Mouse (Mus musculus) midbrain, embryonic 13.5 days (tissue): ENCODE data around the gene Gpr85. TPM values are rescaled to one million over a fixed set of nuclear protein-coding genes. Genes with fewer than 3 reads are reported as not detected.
"Not testable (repeated sequence)": the region's sequence is repeated elsewhere in the genome, so short reads cannot be mapped to it uniquely, and the experiment has no call there.

ENCODE experiments used
- ATAC-seq: fragments of 200-750 bp; cut with Nextera tagmentation; 2 replicates; pipeline ENCODE4 v1.8.0; 2017; ENCODE audit warnings: mild to moderate bottlenecking, moderate TSS enrichment, moderate library complexity
- H3K27ac ChIP-seq: fragments of 300-500 bp; sonication (generic); 2 replicates; pipeline ENCODE4 v1.5.1; 2015; ENCODE audit warnings: inconsistent platforms, mild to moderate bottlenecking, moderate library complexity
- H3K27me3 ChIP-seq: fragments of 300-500 bp; sonication (generic); 2 replicates; pipeline ENCODE4 v1.6.1; 2015; ENCODE audit warnings: mild to moderate bottlenecking, inconsistent platforms
- H3K36me3 ChIP-seq: fragments of 300-500 bp; sonication (generic); 2 replicates; pipeline ENCODE4 v1.6.1; 2015; ENCODE audit warnings: mild to moderate bottlenecking, inconsistent platforms
- H3K4me1 ChIP-seq: fragments of 300-500 bp; sonication (generic); replicated peaks from 2 replicates; pipeline ENCODE4 v1.6.1; 2015; ENCODE audit warnings: inconsistent platforms
- H3K4me2 ChIP-seq: fragments of 300-500 bp; sonication (generic); replicated peaks from 2 replicates; pipeline ENCODE4 v1.6.1; 2015; ENCODE audit warnings: moderate library complexity, mild to moderate bottlenecking, inconsistent platforms
- H3K4me3 ChIP-seq: fragments of 300-500 bp; sonication (generic); replicated peaks from 2 replicates; pipeline ENCODE4 v1.5.1; 2015; ENCODE audit warnings: mild to moderate bottlenecking, inconsistent platforms
- H3K9ac ChIP-seq: fragments of 300-500 bp; sonication (generic); replicated peaks from 2 replicates; pipeline ENCODE4 v1.6.1; 2015; ENCODE audit warnings: mild to moderate bottlenecking, inconsistent platforms
- H3K9me3 ChIP-seq: fragments of 300-500 bp; sonication (generic); 2 replicates; pipeline ENCODE4 v1.6.1; 2016; ENCODE audit warnings: mild to moderate bottlenecking, inconsistent platforms
- WGBS: fragments of 180-500 bp; shearing (Covaris S2); methylation state at CpG from one replicate; pipeline ENCODE4 v1.1.7; 2015; 5-methylcytosine and 5-hydroxymethylcytosine counted together
- polyA plus RNA-seq: library from polyadenylated mRNA; unstranded; fragments of >200 nt; fragmentation: Nextera tagmentation; extraction: Ambion mirVana; gene quantifications from 2 replicates; pipeline ENCODE4 v1.2.1, GENCODE M21; 2015

Gpr85 gene
- polyA plus RNA-seq, 1 experiment from 2014 or later = 79.9 TPM

DNA sequence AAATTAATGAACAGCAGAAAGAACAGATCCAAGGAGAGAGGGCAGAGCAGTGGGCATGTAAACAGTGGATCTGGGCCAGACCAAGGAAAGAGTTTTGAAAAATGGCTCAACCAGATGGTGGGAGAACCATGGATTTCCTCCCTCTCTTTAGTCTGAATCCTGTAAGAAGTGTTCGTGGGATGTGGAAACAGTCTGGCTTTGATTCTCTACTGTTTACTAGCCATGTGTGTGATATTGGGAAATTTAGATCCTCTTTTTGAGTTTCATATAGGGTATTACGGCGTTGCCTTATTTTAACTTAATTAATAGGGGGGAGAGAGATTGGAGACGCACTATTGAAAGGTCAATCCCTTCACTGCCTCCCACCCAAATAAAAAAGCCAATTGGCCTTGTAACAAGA is 13.5 kb upstream of the Gpr85 start:
- no peak overlapping the region for H3K4me2 ChIP-seq
- H3K27me3 ChIP-seq = no peaks in the 10 kb centered on the region
- H3K27ac ChIP-seq = no peak overlapping the region
- no peaks in the 10 kb centered on the region for H3K9me3 ChIP-seq
- H3K36me3 ChIP-seq = no peaks in the 10 kb centered on the region
- H3K9ac ChIP-seq = no peak overlapping the region
- no peak for ATAC-seq
- H3K4me3 ChIP-seq = no peak overlapping the region
- WGBS = 79% methylated on average over 4 of the region's 4 CpGs
- H3K4me1 ChIP-seq = no peaks in the 10 kb centered on the region

DNA sequence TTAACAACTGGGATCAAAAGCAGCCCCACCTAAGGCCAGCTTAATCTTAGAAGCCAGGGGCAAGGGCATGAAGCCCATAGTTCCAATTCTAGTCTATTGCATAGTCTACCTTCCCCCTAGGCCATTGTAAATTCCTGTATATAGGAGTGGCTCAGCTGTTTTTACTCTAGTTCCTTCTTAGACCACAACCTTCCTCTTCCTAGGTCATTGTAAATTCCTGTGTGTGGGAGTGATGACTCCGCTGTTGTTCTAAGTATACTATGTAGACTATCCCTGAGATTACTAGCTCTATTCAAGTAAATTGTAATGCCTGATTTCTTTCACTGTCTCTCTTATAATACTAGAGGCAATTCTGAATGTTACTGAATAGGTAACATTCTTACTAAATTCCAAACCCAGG is 6.3 kb upstream of the Gpr85 start:
- not testable (repeated sequence) for H3K9me3 ChIP-seq, H3K4me2 ChIP-seq, H3K9ac ChIP-seq, H3K27me3 ChIP-seq, H3K27ac ChIP-seq, H3K4me3 ChIP-seq, H3K36me3 ChIP-seq, H3K4me1 ChIP-seq, ATAC-seq
- WGBS = 100% methylated on average over 1 of the region's 1 CpGs

- peak overlapping the region; percentile 66 for H3K4me3 ChIP-seq
- H3K36me3 ChIP-seq = no peaks in the 10 kb centered on the region
- peak overlapping the region; percentile 65 for H3K4me2 ChIP-seq
- H3K4me1 ChIP-seq = peaks cover 27% of the 10 kb centered on the region
- H3K27me3 ChIP-seq = no peaks in the 10 kb centered on the region
- ATAC-seq = peak; percentile 93
- peak overlapping the region; percentile 93 for H3K9ac ChIP-seq
- under 1% methylated on average over 41 of the region's 41 CpGs for WGBS
- H3K27ac ChIP-seq = peak overlapping the region; percentile 99
- no peaks in the 10 kb centered on the region for H3K9me3 ChIP-seq
These were observed 931 bp downstream of the Gpr85 start for GRCm38 (mm10) chr6:13838677-13839344.

DNA sequence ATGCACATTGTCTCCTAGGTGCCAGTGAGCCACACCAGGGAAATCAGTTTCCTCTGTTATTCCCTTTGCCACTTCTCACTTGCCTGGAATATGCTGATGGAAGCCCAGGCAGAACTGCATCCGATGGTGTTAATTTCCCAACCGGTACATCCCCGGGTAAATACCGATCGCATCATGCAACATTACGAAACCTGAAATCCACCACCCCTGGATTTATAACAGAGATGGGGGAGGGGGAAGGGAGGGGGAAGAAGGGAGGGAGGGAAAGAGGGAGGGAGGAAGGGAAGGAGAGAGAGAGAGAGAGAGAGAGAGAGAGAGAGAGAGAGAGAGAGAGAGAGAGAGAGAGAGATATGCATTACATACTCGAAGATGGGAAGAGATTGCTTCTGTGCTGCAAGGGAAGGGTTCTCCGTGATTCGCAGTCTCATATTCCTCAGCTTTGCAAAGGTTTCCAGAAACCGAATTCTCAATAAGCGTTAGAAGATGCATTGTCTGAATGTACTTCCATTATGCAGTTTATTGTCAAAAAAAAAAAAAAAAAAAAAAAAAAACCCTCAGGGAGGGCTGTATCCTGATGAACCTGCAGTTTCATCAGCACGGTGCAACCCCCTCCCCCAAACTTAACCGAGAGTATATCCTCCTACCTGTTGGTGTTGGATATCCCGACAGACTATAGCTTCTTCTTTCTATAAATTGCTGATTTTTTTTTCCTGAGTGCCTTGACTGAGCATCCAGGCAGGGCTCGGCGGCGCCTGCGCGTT is 1.6 kb downstream of the Gpr85 start:
- no peaks in the 10 kb centered on the region for H3K36me3 ChIP-seq
- peak overlapping the region; percentile 66 for H3K4me3 ChIP-seq
- peak overlapping the region; percentile 93 for H3K9ac ChIP-seq
- H3K27me3 ChIP-seq = no peaks in the 10 kb centered on the region
- H3K4me2 ChIP-seq = peak overlapping the region; percentile 65
- peaks cover 33% of the 10 kb centered on the region for H3K4me1 ChIP-seq
- peak; percentile 38 for ATAC-seq
- under 1% methylated on average over 19 of the region's 19 CpGs for WGBS
- peak overlapping the region; percentile 99 for H3K27ac ChIP-seq
- H3K9me3 ChIP-seq = no peaks in the 10 kb centered on the region

- Histone ChIP-seq H3K4me2 (peak overlapping the region; percentile 65), H3K27ac (peak overlapping the region; percentile 99), H3K9ac (peak overlapping the region; percentile 93), H3K4me1 (peaks cover 42% of the 10 kb centered on the region), H3K4me3 (peak overlapping the region; percentile 66), H3K9me3 (no peaks in the 10 kb centered on the region), H3K36me3 (no peaks in the 10 kb centered on the region), H3K27me3 (no peaks in the 10 kb centered on the region)
- WGBS = 72% methylated on average over 3 of the region's 3 CpGs
- no peak for ATAC-seq
These were observed 2.7 kb downstream of the Gpr85 start for GRCm38 (mm10) chr6:13836967-13837570.

- Histone ChIP-seq H3K36me3 (no peaks in the 10 kb centered on the region), H3K4me3 (peak overlapping the region; percentile 66), H3K9me3 (no peaks in the 10 kb centered on the region), H3K27me3 (no peaks in the 10 kb centered on the region), H3K4me2 (peak overlapping the region; percentile 65), H3K9ac (peak overlapping the region; percentile 93), H3K27ac (peak overlapping the region; percentile 99), H3K4me1 (peaks cover 47% of the 10 kb centered on the region)
- 42% methylated on average over 17 of the region's 17 CpGs for WGBS
- ATAC-seq = peak; percentile 59
These were observed 3.7 kb downstream of the Gpr85 start for GRCm38 (mm10) chr6:13835720-13836665.

- Histone ChIP-seq H3K4me3 (no peak overlapping the region; the same call in 1 of the 2 replicates), H3K27me3 (no peaks in the 10 kb centered on the region), H3K9me3 (no peaks in the 10 kb centered on the region), H3K4me1 (peaks cover 47% of the 10 kb centered on the region), H3K4me2 (no peak overlapping the region), H3K9ac (no peak overlapping the region), H3K27ac (no peak overlapping the region), H3K36me3 (no peaks in the 10 kb centered on the region)
- 57% methylated on average over 2 of the region's 2 CpGs for WGBS
- no peak for ATAC-seq
These were observed 7.0 kb downstream of the Gpr85 start for GRCm38 (mm10) chr6:13832770-13833169.

GRCm38 (mm10) chr6:13828877-13829276 is 10.9 kb downstream of the Gpr85 start:
- WGBS = 68% methylated on average over 1 of the region's 1 CpGs
- no peaks in the 10 kb centered on the region for H3K9me3 ChIP-seq
- no peak overlapping the region for H3K27ac ChIP-seq
- no peak overlapping the region for H3K4me2 ChIP-seq
- H3K4me1 ChIP-seq = peaks cover 20% of the 10 kb centered on the region
- no peak overlapping the region for H3K4me3 ChIP-seq
- no peak for ATAC-seq
- no peaks in the 10 kb centered on the region for H3K27me3 ChIP-seq
- no peak overlapping the region for H3K9ac ChIP-seq
- no peaks in the 10 kb centered on the region for H3K36me3 ChIP-seq

DNA sequence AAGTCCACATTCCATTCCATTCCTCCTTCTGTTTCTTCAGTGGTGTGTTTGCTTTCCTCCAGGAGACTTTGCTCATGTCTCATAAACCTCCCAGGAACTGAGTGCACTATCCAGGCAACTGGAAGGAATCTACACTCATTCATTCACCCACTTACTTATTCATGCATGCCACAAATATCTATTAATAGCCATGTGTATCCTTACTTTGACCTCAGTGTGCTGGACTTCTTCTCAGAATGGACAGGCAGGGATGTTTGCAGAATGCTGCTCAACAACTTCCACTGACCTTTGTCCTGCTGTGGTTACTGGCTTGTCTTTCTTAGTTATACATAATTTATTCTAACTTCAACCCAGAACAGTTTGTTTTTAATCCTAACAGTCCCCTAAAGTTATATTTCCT is 23.1 kb downstream of the Gpr85 start:
- no peak for ATAC-seq
- H3K4me1 ChIP-seq = no peaks in the 10 kb centered on the region

DNA sequence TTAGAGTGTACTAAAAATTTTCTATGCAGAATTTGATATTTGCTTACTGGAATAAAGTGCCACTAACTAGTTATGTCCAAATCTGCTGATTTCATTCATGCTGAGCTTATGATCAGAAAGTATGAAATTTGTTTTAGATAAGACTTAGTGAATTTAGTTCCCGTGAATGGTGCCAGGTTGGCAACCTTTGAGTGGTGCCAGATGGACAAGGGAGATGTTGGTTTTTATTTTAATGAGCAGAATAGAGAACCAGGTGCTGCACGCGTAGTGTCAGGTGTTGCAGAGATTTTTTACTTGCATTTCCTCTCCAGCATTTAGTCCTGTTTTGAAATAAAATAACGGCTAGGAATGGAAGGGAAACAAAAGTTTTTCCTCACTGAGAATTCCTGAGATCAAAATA is 27.6 kb downstream of the Gpr85 start:
- H3K4me2 ChIP-seq = no peak overlapping the region
- H3K9ac ChIP-seq = no peak overlapping the region
- no peak overlapping the region for H3K4me3 ChIP-seq
- H3K27me3 ChIP-seq = no peaks in the 10 kb centered on the region
- H3K4me1 ChIP-seq = no peaks in the 10 kb centered on the region
- H3K36me3 ChIP-seq = no peaks in the 10 kb centered on the region
- WGBS = 93% methylated on average over 4 of the region's 4 CpGs
- no peak overlapping the region for H3K27ac ChIP-seq
- H3K9me3 ChIP-seq = no peaks in the 10 kb centered on the region
- no peak for ATAC-seq

More for the DNA sequence above, 23.1 kb downstream of the Gpr85 start:
- Histone ChIP-seq H3K4me3 (no peak overlapping the region), H3K9me3 (no peaks in the 10 kb centered on the region), H3K36me3 (no peaks in the 10 kb centered on the region), H3K27me3 (no peaks in the 10 kb centered on the region), H3K9ac (no peak overlapping the region), H3K27ac (no peak overlapping the region), H3K4me2 (no peak overlapping the region)

GRCm38 (mm10) chr6:13800071-13800470 is 39.7 kb downstream of the Gpr85 start:
- H3K9me3 ChIP-seq = no peaks in the 10 kb centered on the region
- H3K4me2 ChIP-seq = no peak overlapping the region
- no peak overlapping the region for H3K9ac ChIP-seq
- H3K27me3 ChIP-seq = no peaks in the 10 kb centered on the region
- 79% methylated on average over 7 of the region's 7 CpGs for WGBS
- no peak for ATAC-seq
- H3K4me3 ChIP-seq = no peak overlapping the region
- no peak overlapping the region for H3K27ac ChIP-seq
- no peaks in the 10 kb centered on the region for H3K36me3 ChIP-seq
- no peaks in the 10 kb centered on the region for H3K4me1 ChIP-seq
